Mouse (Mus musculus): ENCODE data around the gene Gm8906. TPM values are rescaled to one million over a fixed set of nuclear protein-coding genes. Genes with fewer than 3 reads are reported as not detected.
"Not testable (repeated sequence)": the region's sequence is repeated elsewhere in the genome, so short reads cannot be mapped to it uniquely, and the experiment has no call there.

The Gm8906 gene
- not detected in 2 replicates for polyA plus RNA-seq (2014; fragmentation: Nextera tagmentation; extraction: Ambion mirVana)

DNA sequence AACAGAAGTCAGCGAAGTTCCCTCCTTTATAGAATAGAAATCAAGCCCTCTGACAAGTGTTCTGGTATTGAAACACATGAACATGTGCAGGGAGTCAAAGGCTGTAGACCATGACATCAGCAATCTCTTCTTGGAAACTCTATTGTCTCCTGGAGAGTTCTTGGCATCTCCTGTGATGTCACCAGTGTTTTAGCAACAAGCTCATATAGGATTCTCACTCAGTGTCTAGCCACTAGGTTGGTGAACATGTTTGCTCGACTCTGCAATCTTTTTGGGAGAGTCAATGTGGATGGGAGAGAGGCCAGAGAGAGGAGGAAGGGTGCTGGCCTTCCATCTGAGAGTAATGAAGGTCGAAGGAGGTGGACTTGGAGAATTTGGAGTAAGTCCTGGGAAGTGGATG lies at the start of gene Gm8906:
Gm8906 (plus strand) TSS at position 301 of the 400 bp plus-strand sequence.
- 60% methylated on average over 2 of the region's 3 CpGs for WGBS
- not testable (repeated sequence) for H3K9me3 ChIP-seq (ENCODE audit: control insufficient read depth, low read length); H3K36me3 ChIP-seq (ENCODE audit: control insufficient read depth, insufficient read depth, low read length); H3K4me2 ChIP-seq (ENCODE audit: low read depth); ATAC-seq (ENCODE audit: insufficient read depth, low FRiP score, low TSS enrichment); H3K4me3 ChIP-seq (ENCODE audit: low read depth, low read length); H3K27me3 ChIP-seq (ENCODE audit: control insufficient read depth, insufficient read depth, low read length); H3K4me1 ChIP-seq (ENCODE audit: control insufficient read depth, insufficient read depth, low read length); H3K9ac ChIP-seq (ENCODE audit: low read length); H3K27ac ChIP-seq (ENCODE audit: low read depth, low read length); DNase-seq (ENCODE audit: low spot score)

Other genes starting within 250 kb of the Gm8906 start
- gene Gm8890, start 246.7 kb upstream of the Gm8906 start, polyA plus RNA-seq (2014; fragmentation: Nextera tagmentation; extraction: Ambion mirVana), result not detected in 2 replicates
- not detected in 2 replicates for gene Speer1, start 161.2 kb upstream of the Gm8906 start, polyA plus RNA-seq (2014; fragmentation: Nextera tagmentation; extraction: Ambion mirVana)
- not detected in 2 replicates for gene Gm8897, start 86.3 kb upstream of the Gm8906 start, polyA plus RNA-seq (2014; fragmentation: Nextera tagmentation; extraction: Ambion mirVana)
- gene Gm6460, start 92.2 kb downstream of the Gm8906 start, polyA plus RNA-seq (2014; fragmentation: Nextera tagmentation; extraction: Ambion mirVana), result not detected in 2 replicates
- gene Gm8922, start 179.3 kb downstream of the Gm8906 start, polyA plus RNA-seq (2014; fragmentation: Nextera tagmentation; extraction: Ambion mirVana), result 0.24 TPM in 1 of 2 replicates, not detected in the other

Measured in neural tube, embryonic 11.5 days (tissue).